Mouse (Mus musculus): ENCODE results near the gene Rreb1. TPM values are rescaled to one million over a fixed set of nuclear protein-coding genes. Genes with fewer than 3 reads are reported as not detected.

The Rreb1 gene
- polyA plus RNA-seq, 1 experiment from 2014 or later, result 14.5 TPM

- Histone ChIP-seq H3K27me3 (no peaks in the 10 kb centered on the region), H3K27ac (no peak overlapping the region), H3K4me1 (peaks cover 78% of the 10 kb centered on the region), H3K36me3 (0 out of 2 replicates have a peak, but pooled peaks cover 3% of the 10 kb centered on the region), H3K4me3 (replicated peaks) (no peak overlapping the region), H3K9ac (no peak overlapping the region), H3K9me3 (replicated peaks) (no peaks in the 10 kb centered on the region), H3K4me2 (no peak overlapping the region)
- no peak for ATAC-seq (replicated peaks; ENCODE audit: low FRiP score)
- WGBS, result 64% methylated on average over 8 of the region's 8 CpGs
Measured at GRCm38 (mm10) chr13:37859782-37860181, 81.6 kb downstream of the Rreb1 start.

DNA sequence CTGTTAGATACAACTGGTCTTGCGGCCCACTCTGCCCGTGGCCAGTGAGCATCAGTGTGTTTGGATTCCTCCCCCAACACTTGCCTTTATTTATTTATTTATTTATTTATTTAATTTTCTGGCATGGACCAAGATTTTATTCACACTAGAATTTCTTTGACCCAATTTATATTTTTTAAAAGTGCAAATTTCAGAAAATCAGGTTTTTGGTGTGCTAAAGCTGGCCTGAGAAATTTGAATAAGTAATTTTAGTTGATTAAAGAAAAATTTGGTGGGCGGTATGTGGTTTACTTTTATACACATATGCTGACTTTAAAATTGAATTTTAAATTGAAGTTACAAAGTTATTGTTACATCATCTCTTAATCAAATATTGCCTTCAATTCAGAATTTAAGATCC lies 82.0 kb downstream of the Rreb1 start:
- no peak overlapping the region for H3K27ac ChIP-seq
- H3K4me1 ChIP-seq, result peaks cover 74% of the 10 kb centered on the region
- no peak overlapping the region for H3K9ac ChIP-seq
- WGBS, result 79% methylated on average over 3 of the region's 3 CpGs
- no peak overlapping the region for H3K4me2 ChIP-seq
- H3K36me3 ChIP-seq, result 0 out of 2 replicates have a peak, but pooled peaks cover 3% of the 10 kb centered on the region
- H3K9me3 ChIP-seq (replicated peaks), result no peaks in the 10 kb centered on the region
- H3K4me3 ChIP-seq (replicated peaks), result no peak overlapping the region
- ATAC-seq (replicated peaks; ENCODE audit: low FRiP score), result no peak
- no peaks in the 10 kb centered on the region for H3K27me3 ChIP-seq

GRCm38 (mm10) chr13:37860789-37861188 lies 82.6 kb downstream of the Rreb1 start:
- no peak for ATAC-seq (replicated peaks; ENCODE audit: low FRiP score)
- Histone ChIP-seq H3K9me3 (replicated peaks) (no peaks in the 10 kb centered on the region), H3K4me2 (no peak overlapping the region), H3K27ac (peak overlapping the region; percentile 89), H3K4me3 (replicated peaks) (no peak overlapping the region), H3K27me3 (no peaks in the 10 kb centered on the region), H3K4me1 (peaks cover 74% of the 10 kb centered on the region), H3K36me3 (0 out of 2 replicates have a peak, but pooled peaks cover 3% of the 10 kb centered on the region), H3K9ac (no peak overlapping the region)
- 73% methylated on average over 3 of the region's 3 CpGs for WGBS

DNA sequence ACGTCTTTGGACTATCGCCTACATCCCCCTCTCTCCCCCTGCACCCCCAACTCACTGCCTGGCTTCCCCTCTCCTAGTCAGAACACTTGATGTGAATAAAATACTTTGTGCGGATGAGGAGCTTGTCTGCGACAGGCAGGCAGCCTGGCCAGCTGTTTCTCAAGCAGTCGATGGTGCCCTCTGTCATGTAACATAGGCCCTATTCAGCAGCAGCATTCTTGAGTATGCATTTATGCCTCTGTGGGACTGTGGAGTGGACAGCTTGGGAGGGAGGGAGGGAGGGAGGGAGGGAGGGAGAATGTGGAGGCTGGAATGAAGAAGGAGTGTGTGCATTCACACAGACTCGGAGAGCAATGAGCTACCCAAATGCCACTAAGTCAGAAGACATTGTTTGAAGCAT lies 84.3 kb downstream of the Rreb1 start:
- 27% methylated on average over 6 of the region's 6 CpGs for WGBS
- H3K4me1 ChIP-seq, result peaks cover 77% of the 10 kb centered on the region
- ATAC-seq (replicated peaks; ENCODE audit: low FRiP score), result peak; percentile 31; the same call in 1 of the 2 replicates

DNA sequence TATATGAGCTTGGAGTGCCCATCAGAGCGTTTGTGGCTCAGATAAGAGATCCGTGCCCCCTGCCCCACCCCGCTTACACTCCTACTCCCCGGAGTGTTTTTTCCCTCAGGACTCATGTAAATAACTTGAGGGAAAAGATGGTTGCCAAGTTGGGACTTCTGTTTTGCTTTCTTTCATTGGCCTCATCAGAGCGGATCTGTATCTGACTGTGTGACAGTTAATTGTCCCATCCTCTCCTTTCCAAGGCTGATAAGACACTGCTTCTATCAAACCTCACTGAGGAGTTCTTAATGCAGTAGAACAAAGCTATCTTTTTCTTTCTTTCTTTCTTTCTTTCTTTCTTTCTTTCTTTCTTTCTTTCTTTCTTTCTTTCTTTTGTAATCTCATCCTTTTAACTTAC lies 85.4 kb downstream of the Rreb1 start:
- Histone ChIP-seq H3K27me3 (no peaks in the 10 kb centered on the region), H3K9ac (no peak overlapping the region), H3K27ac (peak overlapping the region; percentile 89), H3K4me2 (no peak overlapping the region), H3K36me3 (0 out of 2 replicates have a peak, but pooled peaks cover 3% of the 10 kb centered on the region), H3K9me3 (replicated peaks) (no peaks in the 10 kb centered on the region), H3K4me1 (peaks cover 73% of the 10 kb centered on the region), H3K4me3 (replicated peaks) (no peak overlapping the region)
- ATAC-seq (replicated peaks; ENCODE audit: low FRiP score), result no peak
- 64% methylated on average over 5 of the region's 5 CpGs for WGBS

More for the DNA sequence above, 84.3 kb downstream of the Rreb1 start:
- Histone ChIP-seq H3K4me3 (replicated peaks) (no peak overlapping the region), H3K9ac (no peak overlapping the region), H3K4me2 (peak overlapping the region; percentile 32; the same call in 1 of the 2 replicates), H3K27ac (peak overlapping the region; percentile 89), H3K36me3 (0 out of 2 replicates have a peak, but pooled peaks cover 3% of the 10 kb centered on the region), H3K27me3 (no peaks in the 10 kb centered on the region), H3K9me3 (replicated peaks) (no peaks in the 10 kb centered on the region)

GRCm38 (mm10) chr13:37864697-37865096 lies 86.5 kb downstream of the Rreb1 start:
- H3K4me2 ChIP-seq, result no peak overlapping the region
- no peak overlapping the region for H3K4me3 ChIP-seq (replicated peaks)
- peaks cover 73% of the 10 kb centered on the region for H3K4me1 ChIP-seq
- H3K9me3 ChIP-seq (replicated peaks), result no peaks in the 10 kb centered on the region
- no peak overlapping the region for H3K9ac ChIP-seq
- 0 out of 2 replicates have a peak, but pooled peaks cover 3% of the 10 kb centered on the region for H3K36me3 ChIP-seq
- WGBS, result 82% methylated on average over 1 of the region's 1 CpGs
- no peaks in the 10 kb centered on the region for H3K27me3 ChIP-seq
- ATAC-seq (replicated peaks; ENCODE audit: low FRiP score), result no peak
- no peak overlapping the region for H3K27ac ChIP-seq

DNA sequence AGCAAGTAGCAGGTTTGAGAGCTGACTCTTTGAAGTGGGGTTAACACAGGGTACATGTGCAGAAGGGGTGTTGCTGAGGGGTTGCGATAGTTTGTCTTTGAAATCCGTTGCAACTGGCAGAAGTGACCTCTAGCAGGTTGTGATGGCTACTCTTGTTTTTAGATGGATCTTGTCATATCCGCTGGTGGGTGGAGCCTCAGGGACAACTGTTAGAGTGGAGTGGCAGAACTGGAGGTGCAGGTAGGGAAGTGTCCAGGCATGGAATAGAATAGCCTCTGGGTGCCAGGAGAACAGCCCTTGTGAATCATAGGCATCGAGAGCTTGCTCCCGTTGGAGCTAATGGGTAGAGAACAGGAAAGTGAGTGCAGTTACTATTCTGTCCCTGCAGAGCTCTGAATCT lies 88.1 kb downstream of the Rreb1 start:
- peaks cover 77% of the 10 kb centered on the region for H3K4me1 ChIP-seq
- H3K4me2 ChIP-seq, result no peak overlapping the region
- no peak overlapping the region for H3K4me3 ChIP-seq (replicated peaks)
- 0 out of 2 replicates have a peak, but pooled peaks cover 3% of the 10 kb centered on the region for H3K36me3 ChIP-seq
- peak overlapping the region; percentile 10 for H3K27ac ChIP-seq
- WGBS, result 42% methylated on average over 5 of the region's 5 CpGs
- H3K9me3 ChIP-seq (replicated peaks), result no peaks in the 10 kb centered on the region
- no peaks in the 10 kb centered on the region for H3K27me3 ChIP-seq
- no peak for ATAC-seq (replicated peaks; ENCODE audit: low FRiP score)
- no peak overlapping the region for H3K9ac ChIP-seq

DNA sequence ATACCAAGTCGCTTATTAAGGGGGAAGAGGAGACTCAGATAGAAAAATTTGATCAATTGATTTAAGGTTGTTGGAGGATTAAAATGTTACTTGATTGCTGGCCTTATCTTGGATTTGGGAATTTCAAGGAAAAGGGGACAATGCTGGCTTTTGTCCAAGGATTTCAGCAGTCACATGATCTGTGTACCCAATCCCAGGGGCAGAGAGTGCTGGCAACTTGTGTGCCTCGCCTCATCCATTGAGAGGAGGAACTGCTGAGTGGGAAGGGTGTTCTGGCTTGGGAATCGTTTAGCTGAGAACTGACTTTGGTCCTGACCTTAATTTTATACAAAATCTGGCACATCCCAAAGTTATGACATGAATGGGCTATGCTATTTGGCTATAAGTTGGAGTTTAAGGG lies 88.6 kb downstream of the Rreb1 start:
- ATAC-seq (replicated peaks; ENCODE audit: low FRiP score), result no peak
- H3K9ac ChIP-seq, result no peak overlapping the region
- 61% methylated on average over 3 of the region's 3 CpGs for WGBS
- peaks cover 75% of the 10 kb centered on the region for H3K4me1 ChIP-seq
- H3K27ac ChIP-seq, result peak overlapping the region; percentile 41; the same call in 1 of the 2 replicates
- H3K9me3 ChIP-seq (replicated peaks), result no peaks in the 10 kb centered on the region
- no peak overlapping the region for H3K4me3 ChIP-seq (replicated peaks)
- no peak overlapping the region for H3K4me2 ChIP-seq
- H3K27me3 ChIP-seq, result no peaks in the 10 kb centered on the region
- H3K36me3 ChIP-seq, result 0 out of 2 replicates have a peak, but pooled peaks cover 3% of the 10 kb centered on the region

DNA sequence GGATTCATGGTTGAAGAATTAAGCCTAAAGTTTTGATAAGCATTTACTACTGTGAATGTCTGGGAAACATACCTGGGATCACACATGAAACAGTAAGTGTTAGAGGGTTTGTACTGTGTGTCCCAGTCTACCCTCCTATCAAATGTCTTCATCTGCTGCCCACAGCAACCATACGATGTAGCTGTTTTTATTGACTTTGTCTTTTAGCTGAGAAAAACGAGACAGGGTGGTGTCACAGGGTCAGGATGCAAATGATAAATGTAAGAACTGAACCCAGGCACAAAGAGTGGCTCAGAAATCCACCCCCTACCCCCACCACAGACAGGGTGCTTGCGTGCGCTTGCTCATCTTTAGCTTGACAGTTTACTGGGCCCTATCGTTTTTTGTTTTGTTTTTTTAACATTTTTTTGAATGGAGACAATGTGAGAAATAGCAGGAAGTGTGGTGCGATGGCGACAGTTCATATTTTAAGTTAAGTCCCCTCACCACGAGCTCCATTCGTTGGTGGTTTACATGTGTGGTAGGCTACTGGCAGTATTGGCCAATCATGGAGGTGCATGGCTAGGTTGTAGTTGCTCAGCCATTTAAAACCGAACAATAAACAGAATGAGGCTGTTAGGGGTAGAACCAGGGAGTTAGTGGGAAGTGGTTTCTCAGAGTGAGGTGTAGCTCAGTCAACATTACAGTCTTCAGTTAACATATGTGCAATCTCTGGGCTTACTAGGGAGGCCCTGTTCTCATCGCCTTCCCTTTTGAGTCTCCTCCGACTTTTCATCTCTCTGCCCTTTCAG lies 92.1 kb downstream of the Rreb1 start:
- Histone ChIP-seq H3K36me3 (no peaks in the 10 kb centered on the region), H3K9ac (no peak overlapping the region), H3K4me1 (peaks cover 66% of the 10 kb centered on the region), H3K27me3 (no peaks in the 10 kb centered on the region), H3K27ac (peak overlapping the region; percentile 37; the same call in 1 of the 2 replicates), H3K4me2 (no peak overlapping the region), H3K4me3 (replicated peaks) (no peak overlapping the region), H3K9me3 (replicated peaks) (no peaks in the 10 kb centered on the region)
- no peak for ATAC-seq (replicated peaks; ENCODE audit: low FRiP score)
- 59% methylated on average over 12 of the region's 12 CpGs for WGBS

DNA sequence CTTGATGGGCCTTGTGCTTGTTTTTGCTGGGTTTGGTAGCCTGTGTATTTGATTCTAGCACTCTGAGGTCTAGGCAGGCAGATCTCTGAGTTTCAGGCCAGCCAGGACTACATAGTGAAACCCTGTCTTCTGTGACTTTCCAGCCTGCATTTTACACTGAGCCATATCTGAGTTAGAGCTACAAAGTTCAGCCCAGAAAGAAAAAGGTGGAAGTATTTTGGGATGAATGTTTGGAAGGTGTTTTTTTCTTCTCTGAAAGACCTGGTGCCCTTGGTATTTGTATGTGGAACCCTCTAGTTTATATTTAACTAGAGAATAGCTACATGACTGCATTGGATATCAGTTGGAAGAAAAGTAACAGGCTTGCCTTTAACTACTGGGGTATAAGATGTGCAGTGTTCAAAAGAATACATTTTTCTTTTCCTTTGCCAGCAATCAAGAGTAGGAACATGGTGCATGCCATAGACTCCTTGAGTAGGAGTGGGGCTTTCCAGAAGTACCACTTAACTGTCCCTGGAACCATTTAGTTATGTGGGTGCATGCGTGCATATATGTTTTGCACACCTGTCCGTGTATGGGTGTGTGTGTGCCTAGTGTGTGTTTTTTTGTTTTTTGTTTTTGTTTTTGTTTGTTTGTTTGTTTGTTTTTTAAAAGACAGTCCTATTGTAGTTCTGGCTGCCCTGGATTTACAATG lies 94.1 kb downstream of the Rreb1 start:
- no peak overlapping the region for H3K9ac ChIP-seq
- H3K36me3 ChIP-seq, result no peaks in the 10 kb centered on the region
- WGBS, result 94% methylated on average over 2 of the region's 2 CpGs
- H3K4me3 ChIP-seq (replicated peaks), result no peak overlapping the region
- no peak overlapping the region for H3K4me2 ChIP-seq
- H3K9me3 ChIP-seq (replicated peaks), result no peaks in the 10 kb centered on the region
- ATAC-seq (replicated peaks; ENCODE audit: low FRiP score), result no peak
- peak overlapping the region; percentile 74 for H3K27ac ChIP-seq
- peaks cover 60% of the 10 kb centered on the region for H3K4me1 ChIP-seq
- H3K27me3 ChIP-seq, result no peaks in the 10 kb centered on the region

GRCm38 (mm10) chr13:37873125-37873891 lies 95.1 kb downstream of the Rreb1 start:
- WGBS, result 82% methylated on average over 7 of the region's 7 CpGs
- H3K27ac ChIP-seq, result no peak overlapping the region
- H3K9me3 ChIP-seq (replicated peaks), result no peaks in the 10 kb centered on the region
- no peak overlapping the region for H3K9ac ChIP-seq
- no peak overlapping the region for H3K4me2 ChIP-seq
- no peak overlapping the region for H3K4me3 ChIP-seq (replicated peaks)
- H3K27me3 ChIP-seq, result no peaks in the 10 kb centered on the region
- no peak for ATAC-seq (replicated peaks; ENCODE audit: low FRiP score)
- H3K4me1 ChIP-seq, result peaks cover 55% of the 10 kb centered on the region
- H3K36me3 ChIP-seq, result no peaks in the 10 kb centered on the region
